In the genomic region with DNA sequence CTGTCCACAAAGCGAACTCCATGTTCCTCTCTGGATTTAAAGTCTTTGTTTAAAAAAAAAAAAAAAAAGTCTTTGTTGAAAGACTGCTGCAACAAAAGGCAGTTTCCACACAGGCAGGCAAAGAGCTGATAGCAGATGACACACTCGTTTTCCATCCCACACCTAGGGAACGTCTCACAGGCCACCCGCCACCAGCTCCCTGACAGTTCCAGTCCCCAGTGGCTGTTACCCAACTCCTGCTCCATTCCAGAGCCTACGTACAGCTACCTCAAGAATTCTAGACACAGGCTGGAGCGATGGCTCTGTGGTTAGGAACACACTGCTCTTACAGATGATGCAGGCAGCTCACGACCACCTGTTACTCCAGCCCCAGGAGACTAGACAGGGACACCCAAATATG, we compare ENCODE assay signal across 25 mouse cellular contexts.
"Had no signal": no experiment of that assay in that cellular context is flagged by ENCODE, and none has a peak within 500 bp of the region (broad histone marks: within the 10 kb centered on the region; RNA-seq: fewer than 3 reads in every experiment).

No protein-coding gene starts in this region.

- H3K4me2 ChIP-seq: heart, embryonic 11.5 days; hindbrain, embryonic 14.5 days; intestine, embryonic 15.5 days; limb, embryonic 12.5 days; liver, embryonic 11.5 days; liver, embryonic 13.5 days; liver, embryonic 15.5 days had no signal

- ATAC-seq: hindbrain, embryonic 16.5 days; inflammation-experienced regulatory T-cells, adult 6 months; intestine, embryonic 15.5 days; intestine, postnatal 0 days had no signal

- H3K4me1 ChIP-seq: intestine, embryonic 15.5 days had no signal

- H3K9ac ChIP-seq: hindbrain, embryonic 14.5 days; intestine, embryonic 15.5 days; limb, embryonic 12.5 days; liver, embryonic 13.5 days; liver, embryonic 15.5 days had no signal

- DNase-seq: gastrocnemius, adult 2 months; gastrocnemius, postnatal 10 days; gastrocnemius, postnatal 25 days; heart, adult 2 months; heart, postnatal 10 days; heart, postnatal 4 days; kidney, adult 18-20 months; kidney, adult 8-10 months; kidney, postnatal 10 days; kidney, postnatal 25 days; kidney, postnatal 4 days; liver; liver, embryonic 13.5 days had no signal

- H3K36me3 ChIP-seq: intestine, embryonic 15.5 days; limb, embryonic 10.5 days; limb, embryonic 12.5 days; liver, embryonic 13.5 days; liver, embryonic 15.5 days had no signal

- H3K27me3 ChIP-seq: intestine, embryonic 15.5 days had no signal

- H3K4me3 ChIP-seq: gastrocnemius, adult 2 months; heart, adult 2 months; intestine, embryonic 15.5 days; layer of hippocampus, adult 2 months; left cerebral cortex, adult 2 months; limb, embryonic 10.5 days; limb, embryonic 12.5 days; liver, embryonic 13.5 days; liver, embryonic 15.5 days had no signal

- H3K9me3 ChIP-seq: intestine, embryonic 15.5 days; limb, embryonic 10.5 days; limb, embryonic 12.5 days; liver, embryonic 13.5 days; liver, embryonic 15.5 days had no signal

- H3K27ac ChIP-seq: gastrocnemius, adult 2 months; heart, adult 2 months; hindbrain, embryonic 14.5 days; intestine, embryonic 15.5 days; layer of hippocampus, adult 2 months; left cerebral cortex, adult 2 months; limb, embryonic 10.5 days; limb, embryonic 12.5 days; liver, embryonic 13.5 days; liver, embryonic 15.5 days had no signal
